Mouse (Mus musculus) embryonic fibroblast, embryonic 13.5 days (primary cell): ENCODE measurements around the gene Esam.

ENCODE experiments used
- CTCF ChIP-seq: IDR thresholded peaks from 2 replicates; pipeline ENCODE4 v1.5.1; 2011; ENCODE audit warnings: mild to moderate bottlenecking, control low read depth, low read length, moderate library complexity, borderline replicate concordance; ENCODE audit not compliant: insufficient read depth
- POLR2A ChIP-seq: IDR thresholded peaks from 2 replicates; pipeline ENCODE4 v1.6.1; 2011; ENCODE audit warnings: low read depth, mild to moderate bottlenecking, control low read depth, low read length, moderate library complexity

- TF ChIP-seq CTCF (no peak), POLR2A (no peak)
These were observed 39.6 kb downstream of the Esam start for GRCm38 (mm10) chr9:37567454-37567853.
